Mouse (Mus musculus) layer of hippocampus, adult 9-11 months (tissue): ENCODE results near the gene Mterf1a.
A peak's percentile ranks its signal among the peaks of the same experiment; 100 is the strongest.
"Not testable (repeated sequence)": the region's sequence is repeated elsewhere in the genome, so short reads cannot be mapped to it uniquely, and the experiment has no call there.

Experiments
- DNase-seq: peaks from one replicate; pipeline ENCODE4 v3.0.0; 2022

The Mterf1a gene

DNA sequence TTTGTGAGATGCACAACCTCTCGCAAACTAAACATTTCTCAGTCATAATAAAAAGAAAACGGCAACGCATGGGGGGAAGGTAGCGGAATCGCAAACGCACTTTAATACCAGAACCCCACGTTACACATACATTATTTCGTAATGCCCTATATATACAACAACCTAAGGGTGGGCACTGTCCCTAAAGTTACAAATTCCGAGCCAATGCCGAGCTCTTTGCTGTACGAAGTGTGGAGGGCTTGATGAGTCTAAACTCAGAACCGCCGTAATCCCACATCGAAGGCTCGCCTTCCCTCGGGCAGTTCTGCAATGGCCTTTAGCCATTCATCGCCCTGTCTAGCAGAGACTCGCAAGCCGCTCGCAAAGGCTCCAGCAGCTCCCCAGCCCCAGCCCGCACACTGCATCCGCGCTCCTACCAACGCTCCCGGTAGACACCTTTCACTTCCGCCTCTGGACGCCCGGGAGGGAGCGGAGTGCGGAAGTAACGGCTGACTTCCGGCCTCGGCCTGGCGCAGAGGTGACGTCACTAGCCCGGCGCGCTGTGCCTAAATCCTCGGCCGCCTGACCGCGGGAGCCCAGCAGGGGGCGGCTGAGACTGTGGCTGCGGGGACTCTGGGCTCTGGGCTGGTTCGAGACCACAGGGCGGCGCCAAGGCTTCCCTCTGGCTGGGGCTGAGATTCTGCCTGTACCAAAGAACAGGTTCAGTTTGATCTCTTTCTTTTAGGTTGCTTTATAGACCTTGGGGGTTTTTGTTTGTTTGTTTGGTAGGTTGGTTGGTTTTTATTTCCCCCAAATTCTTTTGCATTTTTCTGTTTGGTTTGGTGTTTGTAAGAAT, at the start of gene Mterf1a:
Gene Mterf1a, minus strand, starts transcription at position 475 of the 835 bp plus-strand sequence.
- peak; percentile 28 for DNase-seq

GRCm38 (mm10) chr5:3943169-3943568, 49.4 kb upstream of the Mterf1a start:
- DNase-seq, result not testable (repeated sequence)

DNA sequence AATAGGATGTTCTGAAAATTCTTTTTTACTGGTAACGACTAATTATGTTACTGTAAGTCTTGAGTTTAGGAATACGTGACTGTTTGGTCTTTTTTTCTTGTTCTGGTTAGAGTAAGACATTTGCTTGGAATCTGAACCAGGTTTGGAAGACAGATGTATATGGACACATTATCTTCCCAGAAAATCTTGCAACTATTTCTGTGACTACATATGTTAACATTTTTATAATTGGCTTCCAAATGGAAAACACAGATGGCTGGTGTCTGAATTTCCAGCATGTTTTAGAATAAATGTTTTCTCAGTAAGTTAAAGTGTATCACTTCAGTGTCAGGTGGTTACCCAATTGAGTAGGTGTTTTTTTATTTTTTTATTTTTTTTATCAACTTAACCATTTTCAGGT, 47.5 kb upstream of the Mterf1a start:
- peak; percentile 39 for DNase-seq

GRCm38 (mm10) chr5:3939335-3939734, 45.6 kb upstream of the Mterf1a start:
- DNase-seq, result no peak

DNA sequence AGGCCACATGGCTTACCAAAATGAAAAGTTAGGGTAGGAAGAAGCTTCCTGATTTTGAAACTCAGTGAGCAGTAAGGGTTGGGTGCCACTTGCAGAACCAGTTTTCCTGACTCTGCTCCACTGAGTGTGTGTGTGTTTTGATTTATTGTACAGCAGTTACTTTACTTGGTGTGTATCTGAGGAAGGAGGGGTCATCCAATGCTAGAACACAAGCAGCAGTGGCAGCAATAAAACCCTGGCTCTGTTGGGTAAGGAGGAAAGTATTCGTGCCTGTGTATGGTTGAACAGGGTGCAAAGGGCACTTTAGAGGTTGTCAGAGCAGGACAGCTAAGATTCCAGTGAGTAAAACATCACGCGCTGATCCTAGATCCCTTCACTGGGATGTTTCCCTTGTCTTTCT, 45.2 kb upstream of the Mterf1a start:
- no peak for DNase-seq

- no peak for DNase-seq
These were observed 42.2 kb upstream of the Mterf1a start for GRCm38 (mm10) chr5:3935778-3936554.

- no peak for DNase-seq
These were observed 41.5 kb upstream of the Mterf1a start for GRCm38 (mm10) chr5:3935266-3935665.

DNA sequence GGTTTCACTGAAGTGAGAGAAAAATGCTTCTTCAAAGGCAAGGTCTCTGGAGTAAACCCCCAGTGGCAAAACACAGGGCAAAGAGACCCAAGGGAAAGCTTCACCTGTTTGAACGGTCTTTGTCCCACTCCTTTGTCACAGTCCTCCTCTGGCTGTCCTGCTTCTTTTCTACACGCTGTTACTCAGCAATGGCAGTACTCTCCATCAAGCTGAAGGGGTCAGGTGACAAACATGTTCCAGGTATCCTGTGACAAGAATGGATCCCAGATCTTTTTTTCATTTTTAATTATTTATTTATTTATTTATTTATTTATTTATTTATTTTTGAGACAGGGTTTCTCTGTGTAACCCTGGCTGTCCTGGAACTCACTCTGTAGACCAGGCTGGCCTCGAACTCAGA, 39.8 kb upstream of the Mterf1a start:
- DNase-seq, result no peak

- no peak for DNase-seq
These were observed 37.9 kb upstream of the Mterf1a start for GRCm38 (mm10) chr5:3931636-3932035.

DNA sequence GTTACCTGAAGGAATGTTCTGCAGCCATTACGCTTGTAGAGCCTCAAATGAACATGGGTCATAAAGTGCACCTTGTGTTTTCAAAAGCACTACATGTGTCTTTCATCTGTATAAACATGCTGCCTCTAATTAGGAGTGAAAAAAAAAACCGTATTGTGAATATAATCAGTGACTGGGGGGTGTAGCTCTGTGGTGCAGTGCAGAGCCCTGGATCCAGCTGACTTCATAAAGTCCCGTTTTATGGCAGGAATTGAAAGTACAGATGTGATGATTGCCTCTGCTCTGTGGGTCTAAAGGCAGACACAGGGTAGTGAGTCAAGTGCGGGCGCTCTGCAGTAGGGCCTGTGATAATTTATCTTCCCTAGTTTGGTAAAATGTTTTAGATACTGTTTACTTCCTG, 37.0 kb upstream of the Mterf1a start:
- no peak for DNase-seq

DNA sequence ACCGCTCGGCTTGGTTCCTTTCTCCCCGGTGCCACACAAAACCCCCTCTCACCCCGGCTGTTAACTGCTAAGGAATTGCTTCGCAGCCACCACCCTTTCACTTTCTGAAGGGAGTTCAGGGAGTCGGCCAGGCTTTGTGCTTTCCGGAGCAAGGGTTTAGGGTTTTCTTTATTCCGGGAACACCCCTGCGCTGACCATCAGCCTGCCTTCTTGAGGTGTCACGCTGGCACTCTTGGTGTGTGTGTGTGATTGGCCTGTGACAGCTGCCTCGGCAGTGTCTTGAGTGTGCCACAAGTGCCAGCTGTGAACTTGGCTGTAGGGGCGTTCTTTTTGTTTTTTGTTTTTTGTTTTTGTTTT, 34.9 kb upstream of the Mterf1a start:
- no peak for DNase-seq

DNA sequence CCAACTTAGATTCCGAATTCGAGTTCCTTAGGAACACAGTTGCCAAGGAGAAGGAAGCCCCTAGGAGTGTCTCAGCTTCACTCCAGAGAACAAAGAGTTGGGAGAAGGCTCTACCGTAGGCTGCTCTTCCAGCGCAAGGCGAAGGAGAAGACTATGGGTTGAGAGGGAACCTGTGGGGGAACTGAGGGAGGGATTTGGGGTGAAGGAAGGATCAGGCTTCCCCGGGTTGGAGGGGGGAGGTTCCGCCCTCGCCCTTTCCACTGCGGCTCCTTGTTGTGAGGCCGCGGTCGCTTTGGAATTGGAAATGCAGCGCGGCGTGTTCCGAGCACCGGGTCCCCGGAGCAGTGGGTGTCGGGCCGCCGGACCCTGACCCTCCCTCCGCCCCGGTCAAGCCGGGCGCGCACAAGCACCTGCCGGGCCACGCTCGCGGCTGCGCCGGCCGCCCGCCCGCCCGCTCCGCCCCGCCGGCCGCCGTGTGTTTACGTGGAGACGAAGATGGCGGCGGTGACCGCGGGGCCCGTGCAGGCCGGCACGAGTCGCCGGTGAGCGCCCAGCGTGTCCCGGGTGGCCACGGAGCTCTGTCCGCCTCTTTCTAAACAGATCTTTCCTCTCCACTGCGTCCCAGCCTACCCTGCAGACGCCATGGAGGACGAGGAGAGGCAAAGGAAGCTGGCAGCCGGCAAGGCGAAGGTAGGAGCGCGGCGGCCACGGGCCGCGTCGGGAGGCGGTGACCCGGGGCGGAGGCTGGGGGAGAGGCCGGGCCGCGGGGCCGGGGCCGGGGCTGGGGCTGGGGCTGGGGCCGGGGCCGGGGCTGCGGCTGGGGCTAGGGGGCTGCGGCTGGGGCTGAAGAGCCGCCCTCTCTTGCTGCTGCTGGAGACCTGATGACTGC, 34.3 kb upstream of the Mterf1a start, which contains the start of gene Akap9:
Gene Akap9, plus strand, starts transcription at position 254 of the 889 bp plus-strand sequence.
- DNase-seq, result peak; percentile 33

GRCm38 (mm10) chr5:3926666-3927065, 32.9 kb upstream of the Mterf1a start:
- DNase-seq, result no peak

- no peak for DNase-seq
These were observed 28.6 kb upstream of the Mterf1a start for GRCm38 (mm10) chr5:3922350-3922749.

DNA sequence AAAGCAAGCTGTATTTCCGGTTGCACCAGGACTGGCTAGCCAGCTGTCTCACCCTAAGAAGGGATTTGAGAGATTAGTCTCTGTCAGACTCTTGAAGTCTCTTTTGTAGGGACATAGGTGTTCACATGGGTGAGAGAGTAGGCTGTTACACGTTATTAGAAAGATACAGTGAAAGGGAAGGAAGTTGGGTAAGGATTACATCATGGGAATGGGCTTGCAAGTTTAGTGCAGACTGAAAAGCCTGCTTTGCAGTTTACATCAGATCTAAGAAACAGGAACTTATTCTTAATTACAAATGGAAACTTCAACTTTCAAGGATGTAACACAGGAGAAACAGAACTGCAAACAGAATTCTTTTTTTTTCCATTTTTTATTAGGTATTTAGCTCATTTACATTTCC, 11.7 kb upstream of the Mterf1a start:
- no peak for DNase-seq

DNA sequence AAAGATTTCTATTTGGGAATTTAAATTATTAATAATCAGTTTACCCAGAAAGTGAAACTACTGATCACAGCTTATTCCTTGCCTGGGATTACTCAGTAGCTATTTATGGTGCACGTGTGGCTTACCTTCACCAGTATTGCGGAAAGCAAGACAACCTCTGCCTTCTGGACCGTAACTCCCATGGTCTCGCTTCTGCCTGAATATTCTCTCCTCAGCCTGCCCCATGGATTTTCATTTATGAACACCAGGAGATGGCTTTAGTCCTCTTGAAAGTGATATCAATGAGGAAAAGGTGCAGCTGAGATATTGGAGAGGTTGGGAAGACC, 524 bp upstream of the Mterf1a start:
- DNase-seq, result not testable (repeated sequence)

GRCm38 (mm10) chr5:3889201-3889600, 4.5 kb downstream of the Mterf1a start:
- DNase-seq, result no peak

GRCm38 (mm10) chr5:3886862-3887261, 6.9 kb downstream of the Mterf1a start:
- not testable (repeated sequence) for DNase-seq

GRCm38 (mm10) chr5:3873485-3873884, 20.2 kb downstream of the Mterf1a start:
- no peak for DNase-seq

DNA sequence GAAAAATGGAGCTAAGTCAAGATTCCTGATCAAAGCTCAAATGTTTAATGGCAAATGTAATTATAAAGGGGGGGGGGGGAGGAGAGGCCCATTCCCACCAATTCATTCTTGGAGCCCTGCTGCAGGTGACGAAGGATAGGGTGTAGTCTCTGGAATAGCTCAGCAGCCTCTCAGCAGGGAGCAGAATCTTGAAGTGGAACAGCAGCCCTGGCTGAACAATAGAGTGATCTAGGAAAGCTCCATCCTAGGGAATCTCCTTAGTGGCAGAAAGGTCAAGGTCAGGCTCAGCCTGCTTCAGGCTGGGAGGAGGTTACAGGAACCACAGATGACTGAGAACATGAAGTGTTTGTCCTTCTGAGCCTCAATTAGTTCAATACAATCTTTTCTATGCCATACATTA, 21.4 kb downstream of the Mterf1a start:
- DNase-seq, result no peak

- DNase-seq, result no peak
These were observed 23.6 kb downstream of the Mterf1a start for GRCm38 (mm10) chr5:3870161-3870560.

- DNase-seq, result no peak
These were observed 48.7 kb downstream of the Mterf1a start, which contains the start of gene Lrrd1 for GRCm38 (mm10) chr5:3845026-3845425. Lrrd1 (plus strand) TSS chr5:3845173.
